Mouse (Mus musculus) heart, embryonic 11.5 days (tissue): ENCODE results near the gene Siae. TPM values are rescaled to one million over a fixed set of nuclear protein-coding genes. Genes with fewer than 3 reads are reported as not detected.

Source experiments
- ATAC-seq: fragments of 200-750 bp; cut with Nextera tagmentation; replicated peaks from 2 replicates; pipeline ENCODE4 v1.8.0; 2017; ENCODE audit warnings: moderate library complexity; ENCODE audit not compliant: insufficient number of reproducible peaks, low FRiP score, low TSS enrichment
- H3K27ac ChIP-seq: fragments of 300-500 bp; sonication (generic); 2 replicates; pipeline ENCODE4 v1.5.1; 2014; ENCODE audit warnings: mild to moderate bottlenecking, low read depth, low read length
- H3K27me3 ChIP-seq: fragments of 300-500 bp; sonication (generic); 2 replicates; pipeline ENCODE4 v1.6.1; 2014; ENCODE audit warnings: mild to moderate bottlenecking, low read length, mixed read lengths; ENCODE audit not compliant: control insufficient read depth, insufficient read depth
- H3K36me3 ChIP-seq: fragments of 300-500 bp; sonication (generic); 2 replicates; pipeline ENCODE4 v1.6.1; 2014; ENCODE audit warnings: mild to moderate bottlenecking, low read length, moderate library complexity, mixed read lengths; ENCODE audit not compliant: control insufficient read depth, insufficient read depth
- H3K4me1 ChIP-seq: fragments of 300-500 bp; sonication (generic); 2 replicates; pipeline ENCODE4 v1.6.1; 2014; ENCODE audit warnings: low read length; ENCODE audit not compliant: control insufficient read depth, insufficient read depth
- H3K4me2 ChIP-seq: fragments of 300-500 bp; sonication (generic); 2 replicates; pipeline ENCODE4 v1.6.1; 2014; ENCODE audit warnings: mild to moderate bottlenecking, moderate library complexity
- H3K4me3 ChIP-seq: fragments of 300-500 bp; sonication (generic); 2 replicates; pipeline ENCODE4 v1.5.1; 2014; ENCODE audit warnings: low read depth, low read length
- H3K9ac ChIP-seq: fragments of 300-500 bp; sonication (generic); 2 replicates; pipeline ENCODE4 v1.6.1; 2014; ENCODE audit warnings: mild to moderate bottlenecking, low read depth, low read length, moderate library complexity
- H3K9me3 ChIP-seq: fragments of 300-500 bp; sonication (generic); replicated peaks from 2 replicates; pipeline ENCODE4 v1.6.1; 2016; ENCODE audit warnings: low read length; ENCODE audit not compliant: control insufficient read depth
- WGBS: fragments of 180-500 bp; shearing (Covaris S2); extraction: QIAGEN DNeasy Blood & Tissue Kit; methylation state at CpG from one replicate; pipeline ENCODE4 v1.1.7; 2014; ENCODE audit not compliant: insufficient replicate concordance; 5-methylcytosine and 5-hydroxymethylcytosine counted together
- polyA plus RNA-seq: library from polyadenylated mRNA; unstranded; fragments of >200 nt; fragmentation: Nextera tagmentation; extraction: Ambion mirVana; gene quantifications from 2 replicates; pipeline ENCODE4 v1.2.1, GENCODE M21; 2014

Siae gene
- polyA plus RNA-seq, 1 experiment from 2014 or later: 7.8 TPM

- H3K9me3 ChIP-seq: no peaks in the 10 kb centered on the region
- no peaks in the 10 kb centered on the region for H3K4me1 ChIP-seq
- ATAC-seq: no peak
- no peak overlapping the region for H3K27ac ChIP-seq
- 81% methylated on average over 6 of the region's 6 CpGs for WGBS
- no peaks in the 10 kb centered on the region for H3K36me3 ChIP-seq
- no peak overlapping the region for H3K4me2 ChIP-seq
- no peak overlapping the region for H3K9ac ChIP-seq
- no peak overlapping the region for H3K4me3 ChIP-seq
- H3K27me3 ChIP-seq: no peaks in the 10 kb centered on the region
Observed at GRCm38 (mm10) chr9:37621290-37621689, 65.8 kb downstream of the Siae start.

GRCm38 (mm10) chr9:37623981-37624380 lies 68.5 kb downstream of the Siae start:
- Histone ChIP-seq H3K9me3 (no peaks in the 10 kb centered on the region), H3K4me1 (no peaks in the 10 kb centered on the region), H3K27ac (no peak overlapping the region), H3K27me3 (no peaks in the 10 kb centered on the region), H3K4me2 (no peak overlapping the region), H3K9ac (no peak overlapping the region), H3K4me3 (no peak overlapping the region), H3K36me3 (no peaks in the 10 kb centered on the region)
- ATAC-seq: no peak
- WGBS: 82% methylated on average over 3 of the region's 3 CpGs

- no peak overlapping the region for H3K27ac ChIP-seq
- no peak overlapping the region for H3K4me3 ChIP-seq
- H3K4me2 ChIP-seq: no peak overlapping the region
- no peaks in the 10 kb centered on the region for H3K9me3 ChIP-seq
- H3K36me3 ChIP-seq: no peaks in the 10 kb centered on the region
- no peak overlapping the region for H3K9ac ChIP-seq
- ATAC-seq: no peak
- no peaks in the 10 kb centered on the region for H3K27me3 ChIP-seq
- 90% methylated on average over 1 of the region's 1 CpGs for WGBS
- no peaks in the 10 kb centered on the region for H3K4me1 ChIP-seq
Observed at GRCm38 (mm10) chr9:37624502-37624901, 69.0 kb downstream of the Siae start.

GRCm38 (mm10) chr9:37625129-37625528 lies 69.6 kb downstream of the Siae start:
- ATAC-seq: no peak
- Histone ChIP-seq H3K36me3 (no peaks in the 10 kb centered on the region), H3K9me3 (no peaks in the 10 kb centered on the region), H3K9ac (no peak overlapping the region), H3K4me1 (no peaks in the 10 kb centered on the region), H3K27ac (no peak overlapping the region), H3K4me2 (no peak overlapping the region), H3K4me3 (no peak overlapping the region), H3K27me3 (no peaks in the 10 kb centered on the region)
- WGBS: 60% methylated on average over 3 of the region's 3 CpGs

- 26% methylated on average over 7 of the region's 7 CpGs for WGBS
- H3K4me3 ChIP-seq: no peak overlapping the region
- no peak overlapping the region for H3K9ac ChIP-seq
- ATAC-seq: 0 out of 2 replicates have a peak, but pooled peaks have one; percentile 31
- no peaks in the 10 kb centered on the region for H3K9me3 ChIP-seq
- H3K27ac ChIP-seq: no peak overlapping the region
- no peak overlapping the region for H3K4me2 ChIP-seq
- H3K36me3 ChIP-seq: no peaks in the 10 kb centered on the region
- H3K27me3 ChIP-seq: no peaks in the 10 kb centered on the region
- no peaks in the 10 kb centered on the region for H3K4me1 ChIP-seq
Observed at GRCm38 (mm10) chr9:37625641-37626040, 70.1 kb downstream of the Siae start.

GRCm38 (mm10) chr9:37626103-37626567 lies 70.6 kb downstream of the Siae start:
- no peaks in the 10 kb centered on the region for H3K4me1 ChIP-seq
- no peak overlapping the region for H3K9ac ChIP-seq
- no peak for ATAC-seq
- no peak overlapping the region for H3K27ac ChIP-seq
- WGBS: 18% methylated on average over 3 of the region's 3 CpGs
- H3K9me3 ChIP-seq: no peaks in the 10 kb centered on the region
- no peaks in the 10 kb centered on the region for H3K27me3 ChIP-seq
- H3K4me2 ChIP-seq: no peak overlapping the region
- H3K4me3 ChIP-seq: no peak overlapping the region
- H3K36me3 ChIP-seq: no peaks in the 10 kb centered on the region

- no peak for ATAC-seq
- H3K27ac ChIP-seq: no peak overlapping the region
- 94% methylated on average over 1 of the region's 1 CpGs for WGBS
Observed at GRCm38 (mm10) chr9:37627263-37627662, 71.8 kb downstream of the Siae start.

GRCm38 (mm10) chr9:37628581-37628980 lies 73.1 kb downstream of the Siae start:
- Histone ChIP-seq H3K9me3 (no peaks in the 10 kb centered on the region), H3K4me1 (no peaks in the 10 kb centered on the region), H3K27me3 (no peaks in the 10 kb centered on the region), H3K27ac (no peak overlapping the region), H3K36me3 (no peaks in the 10 kb centered on the region), H3K4me2 (no peak overlapping the region), H3K4me3 (no peak overlapping the region), H3K9ac (no peak overlapping the region)
- ATAC-seq: no peak
- WGBS: 69% methylated on average over 4 of the region's 4 CpGs

More at GRCm38 (mm10) chr9:37627263-37627662, 71.8 kb downstream of the Siae start:
- Histone ChIP-seq H3K4me3 (no peak overlapping the region), H3K27me3 (no peaks in the 10 kb centered on the region), H3K4me1 (no peaks in the 10 kb centered on the region), H3K36me3 (no peaks in the 10 kb centered on the region), H3K9ac (no peak overlapping the region), H3K9me3 (no peaks in the 10 kb centered on the region), H3K4me2 (no peak overlapping the region)

- H3K4me1 ChIP-seq: no peaks in the 10 kb centered on the region
- H3K9ac ChIP-seq: no peak overlapping the region
- no peak overlapping the region for H3K27ac ChIP-seq
- H3K4me2 ChIP-seq: no peak overlapping the region
- H3K36me3 ChIP-seq: no peaks in the 10 kb centered on the region
- no peak overlapping the region for H3K4me3 ChIP-seq
- 80% methylated on average over 2 of the region's 2 CpGs for WGBS
- no peaks in the 10 kb centered on the region for H3K9me3 ChIP-seq
- no peak for ATAC-seq
- H3K27me3 ChIP-seq: no peaks in the 10 kb centered on the region
Observed at GRCm38 (mm10) chr9:37629941-37630340, 74.4 kb downstream of the Siae start.
